ENCODE assay signal across 9 mouse cellular contexts in the genomic region with DNA sequence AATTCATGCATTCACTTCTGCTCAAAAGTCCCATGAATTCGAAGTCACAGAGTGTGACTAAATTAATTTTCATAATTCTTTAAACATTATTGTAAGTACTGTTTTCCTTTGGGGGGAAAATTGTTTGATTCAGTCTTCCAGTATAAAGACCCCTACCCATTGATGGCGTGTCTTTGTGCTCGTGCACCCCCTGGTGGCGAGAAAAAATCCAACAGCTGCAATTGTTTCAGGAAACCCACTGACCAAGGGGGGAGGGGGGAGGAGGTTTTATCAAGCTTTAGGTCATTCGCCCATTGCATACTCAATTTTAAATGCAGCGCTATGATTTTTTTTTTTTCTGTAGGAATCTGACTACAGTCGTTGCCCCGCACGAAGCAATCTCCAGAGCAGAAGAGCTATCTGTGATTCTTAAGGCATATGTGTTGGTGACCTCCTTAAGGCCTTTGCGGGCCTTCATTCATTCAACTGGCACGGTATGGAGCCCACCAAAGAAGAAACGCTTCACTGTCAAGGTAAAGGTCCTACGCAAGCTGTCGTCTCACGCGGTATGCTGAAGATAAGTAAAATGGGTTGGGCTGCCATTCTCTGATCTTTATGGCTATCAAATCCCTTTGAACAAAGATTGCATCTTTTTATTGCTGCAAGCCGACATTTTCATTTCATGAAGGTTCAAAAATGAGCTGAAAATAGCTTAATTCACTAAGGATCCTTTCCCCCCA.
DNase-seq lines count a peak whose midpoint lies in the region; ATAC-seq lines count a peak whose summit lies in the region.
"Had no signal": no experiment of that assay in that cellular context is flagged by ENCODE, and none has a peak within 500 bp of the region (broad histone marks: within the 10 kb centered on the region; RNA-seq: fewer than 3 reads in every experiment).

No protein-coding gene starts in this region.

- H3K9me3 ChIP-seq in kidney, embryonic 16.5 days (ENCODE audit: low read length), result no peaks in the 10 kb centered on the region
- no peaks in the 10 kb centered on the region for H3K9me3 ChIP-seq in liver, embryonic 11.5 days (ENCODE audit: control insufficient read depth, low read length)
- H3K9me3 ChIP-seq: limb, embryonic 15.5 days had no signal

- no peak overlapping the region for H3K27ac ChIP-seq in kidney, embryonic 16.5 days (ENCODE audit: low read length)
- no peak overlapping the region for H3K27ac ChIP-seq in liver, embryonic 11.5 days (ENCODE audit: low read depth, low read length)
- H3K27ac ChIP-seq: limb, embryonic 15.5 days had no signal

- peak; percentile 45 for DNase-seq in kidney, adult 18-20 months
- DNase-seq in B cell, adult 2 months, result peak; percentile 25 to 41
- DNase-seq in adrenal gland, adult 2 months, result peak; percentile 46
- DNase-seq in gastrocnemius, postnatal 14 days, result peak; percentile 42
- DNase-seq in liver, embryonic 11.5 days (ENCODE audit: low spot score), result peak; percentile 42
- DNase-seq in thymus, postnatal 0 days (ENCODE audit: low spot score), result peak; percentile 44
- no peak for DNase-seq in left cerebral cortex, adult 11 months (ENCODE audit: low spot score)

- H3K4me3 ChIP-seq in kidney, embryonic 16.5 days (ENCODE audit: low read length), result no peak overlapping the region
- H3K4me3 ChIP-seq in liver, embryonic 11.5 days (ENCODE audit: low read depth, low read length), result no peak overlapping the region
- H3K4me3 ChIP-seq: limb, embryonic 15.5 days had no signal

- H3K27me3 ChIP-seq in kidney, embryonic 16.5 days (ENCODE audit: insufficient read depth, low read length), result no peaks in the 10 kb centered on the region
- H3K27me3 ChIP-seq in liver, embryonic 11.5 days (replicated peaks; ENCODE audit: control insufficient read depth, insufficient read depth, low read length), result no peaks in the 10 kb centered on the region
- H3K27me3 ChIP-seq: limb, embryonic 15.5 days had no signal

- ATAC-seq in kidney, embryonic 16.5 days (ENCODE audit: low FRiP score, low TSS enrichment), result no peak
- no peak for ATAC-seq in liver, embryonic 11.5 days (replicated peaks; ENCODE audit: low FRiP score)

- no peaks in the 10 kb centered on the region for H3K4me1 ChIP-seq in kidney, embryonic 16.5 days (ENCODE audit: insufficient read depth, low read length)
- no peaks in the 10 kb centered on the region for H3K4me1 ChIP-seq in liver, embryonic 11.5 days (replicated peaks; ENCODE audit: control insufficient read depth, insufficient read depth, low read length)
- H3K4me1 ChIP-seq: limb, embryonic 15.5 days had no signal

- WGBS in kidney, embryonic 16.5 days, result 53% methylated on average over 17 of the region's 17 CpGs
- WGBS in liver, embryonic 11.5 days, result 48% methylated on average over 17 of the region's 17 CpGs

- H3K4me2 ChIP-seq in kidney, embryonic 16.5 days (replicated peaks; ENCODE audit: low read depth, low read length), result no peak overlapping the region
- no peak overlapping the region for H3K4me2 ChIP-seq in liver, embryonic 11.5 days
- H3K4me2 ChIP-seq: limb, embryonic 15.5 days had no signal

- H3K36me3 ChIP-seq in kidney, embryonic 16.5 days (ENCODE audit: insufficient read depth, low read length), result 0 out of 2 replicates have a peak, but pooled peaks cover 3% of the 10 kb centered on the region
- no peaks in the 10 kb centered on the region; the same call in 1 of the 2 replicates for H3K36me3 ChIP-seq in liver, embryonic 11.5 days (ENCODE audit: control insufficient read depth, insufficient read depth, low read length)

- no peak overlapping the region for H3K9ac ChIP-seq in kidney, embryonic 16.5 days (replicated peaks; ENCODE audit: low read length)
- H3K9ac ChIP-seq in liver, embryonic 11.5 days (ENCODE audit: low read depth, low read length), result no peak overlapping the region
- H3K9ac ChIP-seq: limb, embryonic 15.5 days had no signal

- intact Hi-C loops in gastrocnemius, postnatal 14 days (cut with DNase I; ENCODE audit: low total_unique reads), result no loop called here
